Comparison of ENCODE assay signal across 13 mouse cellular contexts in genomic region chr6:93014534-93014933, GRCm38 (mm10).
DNase-seq lines count a peak whose midpoint lies in the region; ATAC-seq and TF ChIP-seq lines count a peak whose summit lies in the region.
"Had no signal": no experiment of that assay in that cellular context is flagged by ENCODE, and none has a peak within 500 bp of the region (broad histone marks: within the 10 kb centered on the region; RNA-seq: fewer than 3 reads in every experiment).

No protein-coding gene starts in this region.

- no peaks in the 10 kb centered on the region for H3K27me3 ChIP-seq in liver, embryonic 14.5 days (ENCODE audit: control insufficient read depth, insufficient read depth, low read length)
- H3K27me3 ChIP-seq: hindbrain, embryonic 12.5 days; limb, embryonic 13.5 days had no signal

- H3K4me1 ChIP-seq in liver, embryonic 14.5 days (replicated peaks; ENCODE audit: control insufficient read depth in 2 of 2, insufficient read depth in 2 of 2, low read length in 1 of 2), result 0 out of 4 replicates have a peak, but pooled peaks cover 0 to 2% of the 10 kb centered on the region in 2 experiments
- H3K4me1 ChIP-seq: hindbrain, embryonic 12.5 days had no signal

- WGBS in liver, embryonic 14.5 days (ENCODE audit: insufficient replicate concordance), result 67% methylated on average over 1 of the region's 1 CpGs

- H3K27ac ChIP-seq in liver, embryonic 14.5 days, result no peak overlapping the region
- H3K27ac ChIP-seq: heart, adult 2 months; hindbrain, embryonic 12.5 days; limb, embryonic 13.5 days had no signal

- no peaks in the 10 kb centered on the region for H3K36me3 ChIP-seq in liver, embryonic 14.5 days (replicated peaks; ENCODE audit: control insufficient read depth, insufficient read depth, low read depth)
- H3K36me3 ChIP-seq: hindbrain, embryonic 12.5 days; limb, embryonic 13.5 days had no signal

- no peak for TF ChIP-seq EP300 in liver, embryonic 14.5 days (IDR thresholded peaks at IDR 0.05; ENCODE audit: low read depth)

- ATAC-seq in liver, embryonic 14.5 days (ENCODE audit: insufficient read depth), result peak; percentile 59

- peak; percentile 19 for DNase-seq in embryo, embryonic 11 days
- no peak for DNase-seq in embryo, embryonic 10 days (ENCODE audit: low spot score)
- peak; percentile 19 to 50 for DNase-seq in kidney, adult 8-10 months
- peak; percentile 11 to 28 (median 26) for DNase-seq in liver, embryonic 14.5 days (ENCODE audit: low read depth in 3 of 3, low spot score in 3 of 3)
- DNase-seq in lung, postnatal 36 days, result peak; percentile 78
- no peak for DNase-seq in thymus, postnatal 0 days (ENCODE audit: low spot score)
- DNase-seq in cerebellum, postnatal 36 days, result no peak
- no peak for DNase-seq in cerebellum, postnatal 4 days (ENCODE audit: low spot score in 2 of 2)
- DNase-seq: adrenal gland, postnatal 25 days; cerebellum, adult 18-20 months; heart, adult 2 months had no signal

- H3K9me3 ChIP-seq in liver, embryonic 14.5 days (ENCODE audit: control insufficient read depth, low read length), result no peaks in the 10 kb centered on the region
- H3K9me3 ChIP-seq: hindbrain, embryonic 12.5 days; limb, embryonic 13.5 days had no signal

- no peak overlapping the region for H3K4me2 ChIP-seq in liver, embryonic 14.5 days (ENCODE audit: low read depth)
- H3K4me2 ChIP-seq: hindbrain, embryonic 12.5 days; limb, embryonic 13.5 days had no signal

- no peak for TF ChIP-seq CTCF in liver, embryonic 14.5 days (IDR thresholded peaks at IDR 0.05; ENCODE audit: low read depth)

- no peak overlapping the region for H3K4me3 ChIP-seq in liver, embryonic 14.5 days (ENCODE audit: insufficient read depth in 1 of 2, low read depth in 2 of 2, low read length in 2 of 2)
- H3K4me3 ChIP-seq: heart, adult 2 months; hindbrain, embryonic 12.5 days; limb, embryonic 13.5 days had no signal

- H3K9ac ChIP-seq in liver, embryonic 14.5 days (replicated peaks), result no peak overlapping the region
- H3K9ac ChIP-seq: hindbrain, embryonic 12.5 days; limb, embryonic 13.5 days had no signal

Comparison
In these comparisons a context has a peak if more than half of its experiments do, and no peak if none do; other contexts are left out.
1. DNase-seq: peak in embryo, embryonic 11 days (single experiment), kidney, adult 8-10 months (2 of 2), liver, embryonic 14.5 days (3 of 3) and lung, postnatal 36 days (single experiment); none in embryo, embryonic 10 days (single experiment), thymus, postnatal 0 days (single experiment), cerebellum, postnatal 36 days (0 of 2) and cerebellum, postnatal 4 days (0 of 2).